Mouse (Mus musculus) spleen, postnatal 14 days (tissue): ENCODE results near the gene Vegfb.
"Not testable (repeated sequence)": the region's sequence is repeated elsewhere in the genome, so short reads cannot be mapped to it uniquely, and the experiment has no call there.

Experiments used
- DNase-seq, 2 experiments: peaks; one replicate each; pipeline ENCODE4 v3.0.0; 2021 to 2022; ENCODE audit warnings: low spot score in 2 of 2

Vegfb gene

DNA sequence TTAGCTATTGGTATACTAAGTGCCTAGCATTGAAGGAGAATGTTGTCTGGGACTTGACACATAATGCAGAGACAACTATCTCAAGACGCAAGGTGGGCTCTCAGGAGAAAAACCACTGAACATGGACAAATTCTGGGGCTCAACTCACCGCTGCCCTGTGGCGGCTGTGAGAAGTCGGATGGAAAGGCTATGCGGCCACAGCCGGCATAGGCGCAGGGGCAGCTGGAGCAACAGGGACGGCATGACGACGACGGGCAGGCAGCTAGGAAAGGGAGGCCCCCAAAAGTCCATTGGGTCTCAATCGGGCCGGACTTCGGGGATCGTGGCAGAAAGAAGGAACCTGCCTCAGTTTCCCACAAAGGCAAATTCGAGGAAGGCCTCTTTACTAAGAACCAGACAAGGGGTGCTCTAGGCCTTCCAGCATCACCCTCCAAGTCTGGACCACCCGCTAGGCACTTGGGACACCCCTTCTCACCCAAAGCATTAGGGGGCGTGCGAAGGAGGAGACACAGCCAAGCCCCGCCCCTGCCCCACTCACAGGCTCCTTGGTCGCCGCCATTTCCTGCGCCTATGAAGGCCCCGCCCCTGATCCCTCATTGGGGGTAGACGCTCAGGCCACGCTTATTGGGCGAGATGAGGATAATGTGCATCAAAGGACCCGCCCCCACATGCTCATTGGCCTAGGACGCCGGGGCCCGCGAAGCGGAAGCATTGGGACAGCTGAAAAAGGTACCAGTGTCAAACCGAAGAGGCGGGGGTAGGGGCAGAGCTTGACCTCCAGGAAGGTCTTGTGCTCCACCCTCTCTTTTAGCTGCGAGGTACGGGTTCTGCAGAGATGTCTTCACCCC lies 4.8 kb upstream of the Vegfb start, which contains the start of gene Dnajc4:
Gene Dnajc4 (minus strand): TSS at position 562 of the 848 bp plus-strand sequence.
- peak; percentile 90 to 94 for DNase-seq

DNA sequence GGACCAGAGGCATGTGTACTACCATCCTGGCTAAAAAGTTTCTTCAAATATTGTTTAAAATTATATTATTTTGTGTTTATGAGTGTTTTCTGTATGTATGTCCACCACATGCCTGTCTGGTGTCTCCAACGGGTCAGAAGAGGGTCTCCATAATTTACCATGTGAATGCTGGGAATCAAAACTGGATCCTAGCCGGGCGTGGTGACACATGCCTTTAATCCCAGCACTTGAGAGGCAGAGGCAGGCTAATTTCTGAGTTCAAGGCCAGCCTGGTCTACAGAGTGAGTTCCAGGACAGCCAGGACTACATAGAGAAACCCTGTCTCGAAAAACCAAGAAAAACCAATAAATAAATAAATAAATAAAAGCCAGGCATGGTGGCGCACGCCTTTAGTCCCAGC lies 3.7 kb upstream of the Vegfb start:
- DNase-seq: not testable (repeated sequence)

DNA sequence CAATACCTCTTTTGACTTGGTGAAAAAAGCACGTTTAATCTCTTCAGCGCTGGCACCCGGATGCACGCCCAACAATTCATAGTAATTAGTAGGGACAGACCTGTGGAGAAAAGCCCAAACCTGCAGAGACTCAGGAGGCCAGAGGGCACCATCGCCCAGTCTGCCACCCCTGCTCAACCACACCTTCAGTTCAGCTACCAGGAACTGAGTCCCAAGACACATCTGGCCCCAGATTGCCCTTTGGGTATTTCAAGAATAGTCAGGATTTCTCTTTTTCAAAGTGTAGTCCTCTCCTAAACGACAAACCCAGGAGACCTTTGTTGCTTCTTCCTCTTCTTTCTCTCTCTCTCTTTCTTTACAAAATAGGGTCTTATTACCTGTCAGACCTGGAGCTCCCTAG lies 3.3 kb upstream of the Vegfb start:
- no peak for DNase-seq

DNA sequence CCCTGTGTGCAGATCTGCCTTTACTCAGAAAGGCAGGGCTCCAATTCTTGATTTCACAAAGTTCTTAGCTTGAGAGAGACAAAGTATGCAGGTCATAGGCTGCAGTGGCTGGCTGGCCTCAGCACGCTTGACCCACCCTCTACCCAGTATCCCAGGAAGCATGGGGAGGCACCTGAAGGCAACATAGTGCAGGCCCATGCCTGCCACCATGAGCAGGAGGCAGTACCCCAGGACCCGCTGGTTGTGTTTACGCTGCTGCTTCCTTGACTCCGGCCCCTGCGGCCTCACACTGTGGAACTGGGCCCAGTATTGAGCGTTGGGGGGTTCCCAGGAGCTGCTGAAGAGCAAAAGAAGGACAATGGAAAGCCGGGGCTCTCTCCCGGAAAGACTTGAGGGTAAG lies 1.8 kb upstream of the Vegfb start:
- DNase-seq: no peak

DNA sequence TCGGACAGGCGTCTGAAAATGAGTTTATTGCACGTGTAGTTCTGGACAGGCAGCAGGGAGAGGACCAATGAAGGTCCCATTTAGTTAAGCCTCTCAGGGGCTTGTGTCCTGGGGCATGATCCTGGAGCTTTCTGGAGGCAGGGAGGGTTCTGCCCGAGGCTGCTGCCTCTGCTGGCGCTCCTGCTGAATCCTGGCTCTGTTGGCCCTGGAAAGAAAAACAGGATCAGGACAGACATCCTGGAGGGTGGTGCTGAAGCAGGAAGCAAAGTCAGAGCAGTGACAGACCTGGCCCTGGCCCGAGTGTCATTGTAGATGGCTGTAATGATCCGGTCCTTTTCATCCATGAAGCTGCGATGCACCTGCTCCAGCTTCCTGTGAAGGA lies 444 bp upstream of the Vegfb start:
- DNase-seq: no peak

DNA sequence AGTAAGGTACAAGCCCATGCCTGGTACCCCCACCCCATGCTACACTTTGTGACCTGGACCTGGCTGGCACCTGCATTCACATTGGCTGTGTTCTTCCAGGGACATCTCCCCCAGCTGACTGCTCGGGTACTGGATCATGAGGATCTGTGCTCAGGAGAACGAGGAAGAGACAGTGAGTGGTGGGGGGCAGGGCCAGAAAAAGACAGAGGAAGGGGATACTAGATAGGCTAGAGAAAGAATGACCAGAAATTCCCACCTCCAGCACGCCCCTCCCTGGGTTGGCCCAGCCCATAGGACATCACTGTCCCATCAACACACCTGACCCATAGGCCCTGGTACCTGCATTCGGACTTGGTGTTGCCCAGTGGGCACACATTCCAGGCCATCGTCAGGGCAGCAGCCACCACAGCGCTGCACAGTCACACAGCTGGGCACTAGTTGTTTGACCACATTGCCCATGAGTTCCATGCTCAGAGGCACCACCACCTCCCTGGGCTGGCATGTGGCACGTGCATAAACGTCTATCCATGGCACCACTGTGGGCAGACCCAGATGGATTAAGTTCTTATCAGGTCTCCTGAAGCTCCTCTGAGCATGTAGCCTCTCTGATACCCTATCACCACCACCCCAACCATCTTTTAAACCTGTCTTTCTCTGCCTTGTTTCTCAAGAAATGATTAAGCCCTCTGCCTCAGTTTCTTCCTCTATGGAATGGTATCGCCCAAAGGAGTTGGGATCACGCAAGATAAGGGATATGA lies 1.3 kb downstream of the Vegfb start:
- DNase-seq: no peak

DNA sequence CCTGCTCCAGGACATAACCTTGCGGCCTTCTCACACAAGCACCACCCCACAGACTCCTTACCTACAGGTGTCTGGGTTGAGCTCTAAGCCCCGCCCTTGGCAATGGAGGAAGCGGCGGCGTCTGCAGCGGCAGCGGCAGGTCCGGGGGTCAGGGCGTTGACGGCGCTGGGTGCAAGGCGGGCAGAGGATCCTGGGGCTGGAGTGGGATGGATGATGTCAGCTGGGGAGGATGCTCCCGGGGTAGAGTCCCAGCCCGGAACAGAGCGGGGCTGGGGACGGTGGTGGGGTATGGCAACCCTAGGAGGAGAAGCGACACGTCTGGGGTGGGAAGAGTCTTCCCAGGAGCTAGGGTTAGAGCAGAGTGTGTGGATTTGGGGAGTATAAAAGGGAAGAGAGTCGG lies 2.2 kb downstream of the Vegfb start:
- DNase-seq: no peak

DNA sequence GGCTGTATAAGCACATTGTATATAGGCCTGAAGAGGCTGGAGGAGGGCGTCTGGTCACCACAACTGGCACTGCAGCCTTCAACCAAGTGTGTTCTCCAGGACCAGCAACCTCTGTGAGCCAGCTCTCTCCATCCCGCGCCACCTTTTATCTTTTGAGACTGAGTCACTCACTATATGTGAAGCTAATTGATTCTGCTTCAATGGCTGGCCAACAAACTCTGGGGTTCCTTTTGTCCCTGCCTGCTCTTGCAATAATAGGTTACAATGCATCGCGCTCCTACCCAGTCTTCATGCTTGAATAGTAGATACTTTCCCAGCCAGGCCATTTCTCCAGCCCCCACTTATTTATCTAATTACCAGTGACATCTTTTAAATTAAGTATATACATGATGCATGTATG lies 3.8 kb downstream of the Vegfb start:
- DNase-seq: no peak

DNA sequence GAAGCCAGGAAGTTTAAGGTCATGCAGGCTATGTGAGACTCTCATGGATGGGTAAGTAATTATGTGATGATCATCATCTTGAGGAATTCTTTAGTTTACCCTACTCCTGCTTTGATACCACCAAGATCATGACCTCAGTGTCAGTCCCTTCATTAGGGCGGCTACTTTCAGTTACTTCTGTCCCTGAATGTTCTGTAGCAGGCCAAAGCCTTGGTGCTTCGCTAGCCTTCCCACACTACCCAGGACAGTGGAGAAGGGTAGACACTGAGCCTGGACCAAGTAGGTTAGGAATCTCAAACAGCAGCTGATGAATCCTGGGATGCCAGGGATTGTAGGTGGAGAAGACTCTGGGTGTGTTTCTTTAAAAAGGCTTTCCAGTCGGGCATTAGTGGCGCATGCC lies 6.0 kb downstream of the Vegfb start:
- DNase-seq: no peak

DNA sequence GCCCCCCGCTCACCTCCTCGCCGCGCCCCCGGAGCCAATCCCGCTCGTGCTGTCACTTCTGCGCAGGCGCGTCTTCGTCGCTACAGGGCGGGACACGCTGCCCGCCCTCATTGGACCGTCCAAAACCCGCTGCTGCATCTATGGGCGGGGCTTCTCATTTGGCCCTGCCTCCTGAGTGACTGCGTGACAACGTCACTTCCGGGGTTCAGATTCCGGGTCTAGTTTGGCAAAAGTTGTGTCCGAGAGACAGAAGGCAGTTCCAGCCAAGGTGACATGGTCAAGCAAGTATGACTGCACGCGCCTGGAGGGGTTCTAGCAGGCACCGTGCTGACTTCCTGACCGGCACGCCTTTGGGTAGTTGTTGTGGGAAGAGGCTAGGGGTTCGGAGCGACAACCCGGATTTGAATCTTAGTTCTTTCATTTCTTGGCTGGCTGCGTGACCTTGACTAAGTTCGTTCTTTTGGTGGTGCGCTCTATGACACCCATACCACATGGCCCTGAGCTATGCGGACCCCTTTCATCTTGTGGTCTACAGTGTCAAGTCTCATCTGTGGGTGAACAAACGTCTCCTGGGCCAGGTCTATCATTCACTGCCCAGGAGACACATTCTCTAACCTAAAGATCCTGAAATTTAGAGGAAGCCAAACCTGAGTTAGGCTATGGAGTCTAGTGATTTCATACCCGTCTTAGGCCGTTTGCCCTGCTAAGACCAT lies 6.9 kb downstream of the Vegfb start, which contains the start of gene Fkbp2:
Gene Fkbp2 (minus strand): TSS at position 121 of the 713 bp plus-strand sequence.
- DNase-seq: peak; percentile 94 to 98

DNA sequence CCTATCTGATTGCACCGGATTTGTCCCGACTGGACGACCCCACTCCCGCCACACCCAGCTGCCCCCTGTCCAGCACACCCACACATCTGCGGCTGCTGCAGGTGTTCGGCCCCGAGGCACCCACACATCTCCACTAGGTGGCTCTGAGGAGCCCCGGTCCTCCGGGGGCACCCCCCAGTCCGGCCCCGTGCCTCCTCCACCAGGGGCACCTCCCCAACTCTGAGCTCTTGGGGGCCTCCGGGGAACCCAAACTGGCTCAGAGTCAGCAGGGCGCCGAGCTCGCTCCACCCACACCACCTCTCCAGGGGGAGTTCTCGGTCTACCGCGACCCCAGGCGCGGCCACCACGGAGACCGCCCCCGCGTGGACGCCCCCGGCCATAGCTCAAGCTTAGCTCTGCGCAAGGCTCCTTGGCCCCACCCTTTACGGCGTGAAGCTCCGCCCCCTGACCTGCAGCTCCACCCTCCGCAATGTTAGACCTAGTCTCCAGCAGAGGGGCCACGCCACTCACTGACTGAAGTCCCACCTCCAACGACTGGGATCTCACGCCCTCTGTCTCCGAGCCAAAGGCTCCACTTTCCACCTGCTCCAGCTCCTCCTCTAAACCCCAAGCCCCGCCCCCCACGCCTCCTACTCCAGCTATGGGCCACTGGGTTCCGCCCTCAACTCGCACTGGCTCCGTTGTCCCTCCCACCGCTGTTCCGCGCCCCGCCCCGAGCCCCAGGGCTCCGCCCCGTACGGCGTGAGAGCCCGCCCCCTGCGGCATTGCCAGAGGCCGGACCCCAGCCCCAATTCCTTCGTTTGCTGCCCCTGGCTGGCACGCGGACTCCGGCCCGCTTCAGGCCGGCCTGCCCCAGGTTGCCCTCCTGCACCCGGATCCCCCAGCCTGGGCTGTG lies 7.7 kb downstream of the Vegfb start:
- peak; percentile 99 for DNase-seq

DNA sequence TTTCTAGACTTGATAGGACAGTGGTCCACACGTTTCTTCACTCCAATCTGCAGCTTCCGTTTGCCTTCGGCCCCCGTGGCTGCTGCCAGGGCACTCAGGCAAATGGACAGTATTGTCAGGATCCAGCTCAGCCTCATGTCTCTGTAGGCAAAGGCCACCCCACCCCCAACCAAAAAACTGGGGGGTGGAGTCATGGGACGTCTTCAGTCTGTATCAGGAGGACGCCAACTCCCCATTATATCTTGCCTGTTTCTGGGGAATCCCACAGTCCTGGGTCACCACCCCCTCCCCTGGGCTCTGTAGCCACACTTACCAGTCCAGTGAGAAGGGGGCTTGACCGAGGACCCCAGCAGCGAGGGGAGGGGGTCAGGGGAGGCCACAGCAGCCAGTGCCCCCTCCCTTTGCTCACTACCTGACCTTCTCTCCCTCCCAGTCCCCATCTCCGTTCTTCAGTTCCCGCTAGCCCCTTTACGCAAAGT lies 8.4 kb downstream of the Vegfb start:
- DNase-seq: no peak

DNA sequence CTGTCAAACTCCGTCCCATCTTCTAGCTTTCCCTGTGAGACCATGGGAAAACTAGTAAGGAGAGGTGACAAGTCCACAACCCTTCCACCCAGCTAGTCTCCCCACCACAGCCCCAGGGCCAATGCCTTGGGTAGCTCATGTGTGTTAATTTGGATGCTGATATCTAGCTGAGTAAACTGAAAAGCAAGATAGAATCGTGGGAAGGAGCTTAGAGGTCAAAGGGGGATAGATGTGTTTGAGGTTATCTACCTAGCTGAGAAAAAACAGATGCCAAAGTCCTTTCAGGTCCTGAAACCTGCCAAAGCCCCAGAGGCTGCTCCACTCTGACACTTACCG lies 8.8 kb downstream of the Vegfb start:
- DNase-seq: no peak

DNA sequence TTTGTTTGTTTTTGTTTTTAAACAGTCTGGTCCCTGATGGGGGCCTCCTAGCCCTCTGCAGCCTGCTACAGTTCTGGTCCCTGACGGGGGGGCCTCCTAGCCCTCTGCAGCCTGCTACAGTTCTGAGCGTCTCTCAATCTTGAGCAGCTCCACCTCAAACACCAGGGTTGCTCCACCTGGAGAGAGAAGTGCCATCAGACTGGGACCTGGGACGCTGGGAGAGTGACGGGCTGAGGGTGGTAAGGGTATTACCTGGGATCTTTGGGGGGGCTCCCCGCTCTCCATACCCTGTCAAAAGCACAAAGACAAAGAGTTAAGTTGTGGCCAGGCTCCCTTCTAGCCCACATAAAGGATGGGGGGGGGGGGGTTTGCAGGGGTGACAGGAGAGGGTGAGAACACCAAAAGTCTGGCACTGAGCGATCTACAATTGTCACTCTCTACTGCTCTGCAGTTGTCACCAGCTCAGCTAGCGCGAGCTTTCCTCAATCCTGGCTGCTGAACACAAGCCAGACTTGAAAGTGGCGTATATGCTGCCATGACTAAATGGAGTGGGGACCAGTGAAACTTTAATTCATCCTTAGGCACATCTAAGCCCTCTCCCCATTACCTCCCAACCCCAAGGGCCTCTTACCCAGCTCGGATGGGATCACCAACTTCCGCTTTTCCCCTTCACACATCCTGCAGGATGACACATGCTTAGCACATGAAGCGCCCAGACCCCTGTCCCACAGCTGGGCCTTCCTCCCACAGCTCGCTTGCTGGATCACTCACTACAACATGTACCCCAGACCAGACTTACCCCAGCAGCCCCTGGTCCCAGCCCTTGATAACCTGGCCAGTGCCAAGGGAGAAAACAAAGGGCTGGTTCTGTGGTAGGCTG lies 9.5 kb downstream of the Vegfb start:
- DNase-seq: no peak

DNA sequence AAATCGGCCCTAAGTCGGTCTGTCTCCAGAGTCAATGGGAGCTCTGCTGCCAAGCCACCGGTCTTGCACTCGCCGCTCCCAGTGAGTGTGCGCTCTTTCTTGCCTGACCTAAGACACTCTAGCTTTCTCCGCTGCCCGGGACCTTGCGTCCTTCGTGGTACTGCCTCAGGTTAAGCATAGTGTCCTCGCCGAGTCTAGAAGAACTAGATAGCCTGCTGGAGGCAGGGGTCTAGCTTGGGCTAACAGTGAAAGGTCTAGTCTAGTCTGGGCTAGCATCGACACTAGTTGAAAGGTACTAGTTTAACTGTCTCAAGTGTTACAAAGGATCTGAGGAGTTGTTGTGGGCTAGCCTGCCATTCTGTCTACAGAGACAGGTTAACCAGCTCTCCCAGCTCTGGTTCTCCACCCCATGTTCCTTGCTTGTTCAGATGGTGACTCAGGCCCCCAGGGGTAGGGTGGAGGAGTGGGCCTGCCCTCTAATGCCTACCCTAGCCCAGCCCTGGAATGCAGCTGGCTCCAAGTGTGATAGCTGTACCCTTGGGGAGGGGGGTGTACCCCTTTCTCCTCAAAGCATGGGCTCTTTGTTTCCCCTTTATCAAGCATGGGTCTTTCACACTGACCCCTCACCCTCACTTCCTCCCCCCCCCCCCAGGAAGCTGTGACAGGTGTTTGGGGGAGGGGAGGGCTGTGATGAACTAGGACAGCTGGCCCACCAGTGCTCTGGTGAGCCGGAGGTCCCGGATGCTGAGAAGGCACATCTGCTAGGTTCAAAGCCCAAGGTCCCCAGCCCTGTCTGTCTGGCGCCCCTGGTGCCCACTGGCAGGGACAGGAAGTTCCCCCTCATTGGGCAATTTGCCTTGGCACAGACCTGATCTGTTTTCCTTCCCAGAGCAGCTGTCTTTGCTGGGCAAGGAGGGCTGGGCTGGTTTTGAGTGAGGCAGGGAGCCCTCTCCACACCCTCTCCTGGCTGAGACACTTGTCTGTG lies 11.6 kb downstream of the Vegfb start, which contains the start of gene Plcb3:
Gene Plcb3 (minus strand): TSS at position 934 of the 985 bp plus-strand sequence.
- no peak for DNase-seq

DNA sequence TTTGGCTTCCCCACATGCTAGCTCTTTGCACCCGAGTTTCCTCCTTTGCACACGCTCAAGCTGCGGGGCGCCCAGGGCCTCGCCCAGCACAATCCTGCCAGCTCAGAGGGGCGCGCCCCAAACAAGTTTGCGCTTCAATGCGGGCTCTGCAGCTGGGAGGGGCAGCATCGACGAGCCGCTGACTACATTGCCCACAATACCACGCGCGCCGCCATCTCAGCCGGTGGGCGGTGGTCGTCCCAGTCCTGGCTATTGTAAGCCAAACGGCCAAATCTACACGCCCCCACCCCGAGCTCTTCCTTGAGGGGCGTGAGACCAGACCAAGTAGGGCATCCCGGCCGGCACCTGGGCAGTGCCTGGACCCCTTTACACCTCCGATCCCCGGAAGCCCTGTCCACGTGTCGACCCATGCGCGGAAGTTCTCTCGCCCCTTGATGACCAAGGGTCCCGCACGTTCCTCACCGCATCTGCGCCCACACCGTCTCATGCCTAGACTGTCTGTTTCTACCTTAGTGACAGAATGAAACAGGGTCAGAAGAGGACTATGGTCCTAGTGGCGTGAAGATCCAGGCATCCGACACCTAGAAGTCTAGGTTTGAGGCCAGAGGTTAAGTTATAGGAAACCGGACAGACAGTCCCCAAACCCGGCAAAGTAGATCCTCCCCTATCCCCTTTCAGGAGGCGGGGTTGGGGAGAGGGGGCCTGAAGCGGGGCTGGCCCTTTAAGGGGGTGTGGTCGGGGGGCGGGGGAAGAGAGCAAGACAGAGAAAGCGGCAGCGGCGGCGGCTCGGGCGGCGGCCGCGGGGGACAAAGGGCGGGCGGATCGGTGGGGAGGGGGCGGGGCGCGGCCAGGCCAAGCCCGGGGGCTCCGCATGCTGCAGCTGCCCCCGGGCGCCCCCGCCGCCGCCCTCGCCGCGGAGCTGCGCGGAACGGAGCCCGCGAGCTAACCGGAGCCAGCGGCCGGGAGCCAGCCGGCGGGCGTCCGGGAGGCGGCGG lies 12.9 kb downstream of the Vegfb start, which contains the start of gene Ppp1r14b:
Gene Ppp1r14b (plus strand): TSS at position 758 of the 995 bp plus-strand sequence.
- peak; percentile 53 to 69 for DNase-seq

DNA sequence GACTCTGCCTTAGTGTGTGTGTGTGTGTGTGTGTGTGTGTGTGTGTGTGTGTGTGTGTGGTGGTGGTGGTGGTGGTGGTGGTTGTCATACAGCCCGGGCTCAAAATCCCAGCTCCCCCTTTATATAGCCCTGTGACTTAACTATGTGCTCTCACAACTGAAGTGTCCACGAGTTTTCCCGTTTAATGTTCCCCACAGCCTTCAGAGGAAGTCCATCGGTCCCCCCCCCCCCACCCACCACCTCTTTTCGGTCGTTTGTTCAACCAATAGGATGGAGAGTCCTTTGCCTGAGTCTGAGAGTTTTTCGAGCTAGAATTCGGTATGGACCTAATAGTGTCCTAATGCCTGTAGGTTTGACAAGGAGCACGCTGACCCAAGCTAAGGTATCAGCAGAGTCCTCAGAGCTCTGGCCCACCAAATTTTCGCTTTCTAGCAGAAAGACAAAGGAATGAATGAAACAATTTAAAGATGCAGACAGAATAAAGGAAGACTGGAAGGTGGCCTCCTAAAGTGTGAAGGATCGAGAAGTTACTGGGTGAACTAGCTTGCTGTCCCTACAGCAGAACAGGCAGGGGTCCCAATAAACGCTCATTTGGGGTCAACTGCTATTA lies 13.8 kb downstream of the Vegfb start:
- DNase-seq: no peak
